Mouse (Mus musculus) lung, postnatal 4 days (tissue): ENCODE measurements around the gene Eapp.
"Not testable (repeated sequence)": the region's sequence is repeated elsewhere in the genome, so short reads cannot be mapped to it uniquely, and the experiment has no call there.

Experiments used
- DNase-seq, 2 experiments: peaks; one replicate each; pipeline ENCODE4 v3.0.0; 2021

The Eapp gene

DNA sequence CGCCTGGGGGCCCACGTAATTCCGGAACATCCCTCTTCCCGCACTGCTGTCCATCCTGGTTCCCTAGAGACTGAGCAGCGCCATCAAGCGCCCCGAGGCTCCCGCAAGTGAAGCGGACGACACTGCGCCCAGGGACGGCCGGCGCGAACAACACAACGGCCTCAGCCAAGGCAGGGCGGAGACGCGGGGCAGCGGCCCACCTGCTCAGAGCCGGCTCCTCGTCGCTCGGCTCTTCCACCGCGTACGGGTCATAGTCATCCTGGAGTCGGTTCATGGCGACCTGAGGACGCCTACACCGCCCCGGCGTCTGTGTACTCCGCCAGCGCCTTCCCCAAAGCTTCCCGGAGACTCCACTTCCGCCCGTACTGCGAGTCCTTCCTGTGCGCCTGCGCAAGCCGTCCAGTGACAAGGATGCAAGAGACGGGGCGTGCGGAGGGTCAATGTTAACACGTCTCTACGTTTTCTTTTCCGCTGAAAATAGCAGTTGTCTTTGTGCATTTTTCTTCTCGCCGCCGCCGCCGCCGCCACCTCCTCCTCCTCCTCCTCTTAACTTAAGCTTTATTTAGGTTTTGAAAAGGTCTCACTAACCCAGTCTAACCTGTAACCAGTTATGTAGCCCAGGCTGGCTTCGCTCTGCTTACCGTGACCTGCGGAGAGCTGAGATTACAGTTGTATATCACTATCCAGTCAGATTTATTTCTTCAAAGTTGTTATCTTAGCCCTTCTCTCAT, at the start of gene Eapp:
Gene Eapp, minus strand, starts transcription at position 387 of the 731 bp plus-strand sequence.
- peak; percentile 97 for DNase-seq

- peak in 1 of 2 experiments; percentile 30 for DNase-seq
These were observed 43.1 kb upstream of the Eapp start for GRCm38 (mm10) chr12:54738661-54739243.

DNA sequence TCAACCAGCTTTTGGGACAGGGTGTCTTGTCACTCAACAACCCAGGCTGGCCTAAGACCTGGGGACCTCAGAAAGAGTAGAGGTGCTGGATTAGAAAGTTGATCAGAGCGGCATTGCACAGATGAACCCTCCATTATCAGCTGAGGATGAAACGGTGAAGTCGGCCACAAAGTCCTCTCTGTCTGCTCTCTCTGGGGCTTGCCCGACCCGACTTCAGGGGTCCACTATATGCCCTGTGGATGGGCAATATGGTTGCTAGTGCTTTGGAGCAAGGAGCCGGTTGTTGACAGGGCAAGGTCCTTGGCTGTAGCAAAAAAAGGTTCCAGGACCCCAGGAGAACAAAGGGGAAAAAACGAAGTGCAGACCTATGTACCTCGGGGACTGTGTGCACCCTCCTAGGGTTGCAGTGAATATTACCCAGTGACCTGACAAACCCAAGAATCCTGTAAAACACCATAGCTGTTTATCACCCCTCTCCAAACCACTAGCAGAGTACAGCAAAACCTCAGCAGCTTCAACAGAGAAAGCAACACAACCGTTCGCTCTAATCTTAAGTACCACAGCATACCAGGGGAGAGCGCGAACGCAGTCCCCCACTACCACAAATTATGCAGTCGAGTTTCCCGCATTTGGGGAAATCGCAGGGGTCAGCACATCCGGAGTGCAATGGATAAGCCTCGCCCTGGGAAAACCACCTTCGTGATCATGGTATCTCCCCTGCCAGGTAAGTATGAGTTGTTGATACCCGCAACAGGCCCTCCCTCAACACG, 42.4 kb upstream of the Eapp start:
- not testable (repeated sequence) for DNase-seq

- peak; percentile 54 to 58 for DNase-seq
These were observed 38.8 kb upstream of the Eapp start for GRCm38 (mm10) chr12:54734307-54735131.

GRCm38 (mm10) chr12:54729140-54730059, 33.7 kb upstream of the Eapp start:
- DNase-seq, result not testable (repeated sequence)

DNA sequence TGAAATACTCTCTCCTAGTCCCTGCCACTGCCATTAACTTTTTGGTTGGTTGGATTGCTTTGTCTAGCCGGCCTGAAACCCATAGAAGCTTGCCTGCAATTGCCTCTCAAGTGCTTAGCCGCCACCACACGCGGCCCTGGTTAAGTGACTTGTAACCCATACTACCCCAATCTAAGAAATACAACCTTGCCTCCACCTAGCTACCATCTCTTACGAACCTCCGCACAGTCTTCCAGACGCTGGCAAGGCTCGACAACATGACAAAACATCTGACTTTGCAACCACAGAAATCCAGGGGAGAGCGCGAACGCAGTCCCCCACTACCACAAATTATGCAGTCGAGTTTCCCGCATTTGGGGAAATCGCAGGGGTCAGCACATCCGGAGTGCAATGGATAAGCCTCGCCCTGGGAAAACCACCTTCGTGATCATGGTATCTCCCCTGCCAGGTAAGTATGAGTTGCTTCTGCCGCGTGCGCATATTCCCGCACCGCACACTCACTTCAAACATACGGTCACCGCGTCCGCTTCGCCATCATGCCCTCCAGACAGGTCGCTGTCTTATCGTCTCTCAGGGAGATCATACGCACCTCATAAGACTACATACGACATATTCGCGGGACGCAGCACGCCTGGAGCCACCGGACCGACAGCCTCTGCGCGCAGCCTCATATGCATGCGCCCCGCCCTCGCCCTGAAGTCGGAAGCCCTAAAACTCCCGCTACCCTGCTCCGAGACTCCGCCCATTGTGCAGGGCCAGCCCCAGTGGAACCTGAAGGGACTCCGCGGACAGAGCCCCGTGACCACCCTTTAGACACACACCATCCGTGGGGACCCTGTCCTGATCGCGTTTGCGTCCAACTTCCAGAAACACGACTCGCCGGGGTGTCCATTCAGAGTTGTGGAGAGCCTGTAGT, 23.4 kb upstream of the Eapp start:
- not testable (repeated sequence) for DNase-seq

DNA sequence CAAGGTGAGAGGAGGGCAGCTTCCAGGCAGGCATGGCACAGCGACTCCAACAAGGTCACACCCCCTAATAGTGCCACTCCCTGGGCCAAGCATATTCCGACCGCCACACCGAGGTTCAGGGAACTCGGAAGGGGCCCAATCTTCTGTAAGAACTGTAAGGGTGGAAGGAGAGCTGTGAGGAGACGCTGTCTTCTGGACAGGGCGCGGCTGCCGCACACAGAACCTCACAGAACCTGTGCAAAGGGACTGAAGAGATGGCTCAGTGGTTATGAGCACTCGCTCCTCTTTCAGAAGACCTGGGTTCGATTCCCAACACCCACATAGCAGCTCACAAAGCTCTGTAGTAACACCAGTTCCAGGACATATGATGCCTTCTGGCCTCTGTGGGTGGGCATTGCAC, 21.8 kb upstream of the Eapp start:
- DNase-seq, result not testable (repeated sequence)

DNA sequence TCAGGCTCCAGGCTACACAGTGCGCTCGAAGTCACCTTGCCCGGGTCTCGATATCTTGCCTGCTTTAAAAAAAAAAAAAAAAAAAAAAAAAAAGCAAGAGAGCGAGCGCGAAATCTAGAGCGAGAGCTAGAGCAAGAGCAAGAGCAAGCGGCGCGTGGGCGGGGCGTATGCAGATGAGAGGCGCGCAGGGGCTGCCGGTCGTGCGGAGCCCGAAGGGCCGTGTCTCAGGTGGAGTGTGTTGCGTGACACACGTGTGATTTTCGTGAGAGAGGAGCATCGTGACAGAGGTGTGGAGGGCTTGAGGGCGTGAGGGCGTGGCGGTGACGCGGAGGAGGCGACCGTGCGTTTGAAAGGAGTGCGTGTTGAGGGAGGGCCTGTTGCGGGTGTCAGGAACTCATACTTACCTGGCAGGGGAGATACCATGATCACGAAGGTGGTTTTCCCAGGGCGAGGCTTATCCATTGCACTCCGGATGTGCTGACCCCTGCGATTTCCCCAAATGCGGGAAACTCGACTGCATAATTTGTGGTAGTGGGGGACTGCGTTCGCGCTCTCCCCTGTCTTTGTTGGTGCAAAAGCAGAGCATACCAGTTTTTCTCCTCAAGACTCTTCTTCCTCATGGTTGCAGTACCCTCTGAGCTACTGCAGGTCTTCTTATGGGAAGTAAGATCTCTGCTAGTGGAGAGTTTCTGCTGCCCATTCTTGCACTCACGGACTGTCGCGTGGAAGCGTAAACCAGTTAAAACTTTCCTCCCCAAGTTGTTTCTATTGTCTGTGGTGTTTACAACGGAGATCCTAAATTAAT, 18.3 kb upstream of the Eapp start:
- DNase-seq, result peak; percentile 69 to 73

- DNase-seq, result peak; percentile 41 to 45
These were observed 14.8 kb upstream of the Eapp start for GRCm38 (mm10) chr12:54710494-54710879.

- DNase-seq, result peak in 1 of 2 experiments; percentile 3
These were observed 14.2 kb upstream of the Eapp start for GRCm38 (mm10) chr12:54709691-54710493.

DNA sequence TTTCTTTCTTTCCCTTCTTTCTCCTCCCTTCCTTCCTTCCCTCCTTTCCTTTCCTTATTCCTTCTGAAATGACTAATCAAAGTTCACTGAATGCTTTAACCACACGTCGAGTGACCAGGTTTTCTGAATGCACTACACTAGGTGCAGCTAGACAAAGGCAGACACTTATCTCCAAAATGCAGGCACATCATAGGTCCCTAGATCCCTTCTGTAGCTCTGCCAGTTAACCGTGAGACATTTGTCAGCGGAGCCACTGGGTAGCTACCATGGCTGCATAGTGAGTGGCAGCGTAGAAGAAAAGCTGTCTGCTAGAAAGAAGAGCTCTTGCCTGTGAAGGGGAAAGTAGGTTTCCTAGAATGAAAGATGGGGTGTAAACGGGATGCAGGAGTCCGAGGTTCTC, 3.7 kb upstream of the Eapp start:
- DNase-seq, result no peak

- DNase-seq, result no peak
These were observed 2.1 kb upstream of the Eapp start for GRCm38 (mm10) chr12:54697791-54698250.

DNA sequence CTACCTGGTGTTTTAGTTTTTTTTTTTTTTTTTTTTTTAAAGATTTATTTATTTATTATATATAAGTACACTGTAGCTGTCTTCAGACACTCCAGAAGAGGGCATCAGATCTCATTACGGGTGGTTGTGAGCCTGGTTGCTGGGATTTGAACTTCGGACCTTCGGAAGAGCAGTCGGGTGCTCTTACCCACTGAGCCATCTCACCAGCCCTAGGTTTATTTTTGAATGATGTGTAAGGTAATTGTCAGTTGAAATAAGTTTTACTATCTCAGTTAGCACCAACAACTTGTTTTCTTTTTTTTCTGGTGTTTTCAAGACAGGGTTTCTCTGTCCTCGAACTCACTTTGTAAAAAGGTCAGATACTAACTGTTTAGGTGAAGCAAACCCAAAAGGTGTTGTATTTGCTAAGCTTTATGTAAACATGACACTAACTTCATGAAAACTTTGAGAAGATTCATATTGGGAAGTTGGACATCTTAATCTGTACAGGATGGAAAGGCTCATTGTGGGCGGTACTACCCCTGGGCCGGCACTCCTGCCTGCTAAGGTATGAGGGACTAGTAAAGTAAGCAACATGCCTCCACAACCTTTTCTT, 1.4 kb upstream of the Eapp start:
- DNase-seq, result no peak

GRCm38 (mm10) chr12:54696242-54697002, 725 bp upstream of the Eapp start:
- peak; percentile 95 to 96 for DNase-seq

DNA sequence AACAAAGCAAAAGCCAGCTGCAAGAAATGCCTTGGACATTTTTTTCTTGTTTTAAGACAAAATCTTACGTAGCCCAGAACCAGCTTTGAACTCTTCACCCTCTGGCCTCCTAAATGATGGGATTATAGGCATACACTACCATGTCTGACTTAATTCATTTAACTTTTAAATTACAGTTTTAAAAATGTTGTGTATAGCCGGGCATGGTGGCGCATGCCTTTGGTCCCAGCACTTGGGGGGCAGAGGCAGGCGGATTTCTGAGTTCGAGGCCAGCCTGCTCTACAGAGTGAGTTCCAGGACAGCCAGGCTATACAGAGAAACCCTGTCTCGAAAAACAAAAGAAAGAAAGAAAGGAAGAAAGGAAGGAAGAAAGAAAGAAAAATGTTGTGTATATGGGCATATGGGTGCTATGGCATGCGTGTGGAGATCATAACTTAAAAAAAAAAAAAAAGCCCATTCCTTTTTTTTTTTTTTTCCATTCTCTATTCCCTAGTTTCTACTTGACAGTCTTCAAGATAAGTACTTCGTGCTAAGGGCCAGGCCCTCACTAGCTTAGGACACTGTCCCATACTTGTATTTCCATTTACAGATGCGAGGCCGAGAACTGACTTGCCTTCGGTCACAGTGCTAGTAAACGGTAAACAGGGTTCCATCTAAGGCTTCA, 718 bp downstream of the Eapp start:
- DNase-seq, result no peak

GRCm38 (mm10) chr12:54689082-54689481, 6.6 kb downstream of the Eapp start:
- DNase-seq, result no peak

DNA sequence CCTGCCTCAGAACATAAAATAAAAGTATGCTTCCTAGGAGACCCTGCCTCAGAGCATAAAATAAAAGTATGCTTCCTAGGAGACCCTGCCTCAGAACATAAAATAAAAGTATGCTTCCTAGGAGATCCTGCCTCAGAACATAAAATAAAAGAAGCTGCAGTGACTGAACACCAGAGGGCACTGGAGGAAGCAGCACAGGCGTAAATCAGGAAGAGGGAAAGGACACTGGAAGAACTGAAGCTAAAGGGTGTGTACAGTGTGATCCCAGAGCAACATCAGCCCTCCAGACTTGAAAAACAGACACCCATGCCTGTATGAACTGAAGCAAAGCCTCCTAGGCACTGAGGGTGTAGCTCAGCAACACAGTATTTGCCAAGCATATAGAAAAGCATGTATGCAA, 12.5 kb downstream of the Eapp start:
- no peak for DNase-seq
